Mouse (Mus musculus) ES-CJ7 (cell line): ENCODE measurements around the gene Arhgef6.

Experiments
- DNase-seq: peaks from one replicate; pipeline ENCODE4 v3.0.0; 2011; ENCODE audit warnings: low read depth, low spot score

Arhgef6 gene

GRCm38 (mm10) chrX:57196319-57196718 is 142.2 kb downstream of the Arhgef6 start:
- no peak for DNase-seq

GRCm38 (mm10) chrX:57189335-57189734 is 149.2 kb downstream of the Arhgef6 start:
- DNase-seq, result no peak

GRCm38 (mm10) chrX:57187301-57187700 is 151.2 kb downstream of the Arhgef6 start:
- no peak for DNase-seq

GRCm38 (mm10) chrX:57183359-57183758 is 155.2 kb downstream of the Arhgef6 start:
- DNase-seq, result no peak

GRCm38 (mm10) chrX:57182470-57182869 is 156.1 kb downstream of the Arhgef6 start:
- DNase-seq, result no peak
